Mouse (Mus musculus) adrenal gland, adult 18-20 months (tissue): ENCODE data around the gene Zmynd19. TPM values are rescaled to one million over a fixed set of nuclear protein-coding genes. Genes with fewer than 3 reads are reported as not detected.
"Not testable (repeated sequence)": the region's sequence is repeated elsewhere in the genome, so short reads cannot be mapped to it uniquely, and the experiment has no call there.

Experiments
- DNase-seq, 2 experiments: peaks; one replicate each; pipeline ENCODE4 v3.0.0; 2021 to 2022; ENCODE audit warnings: low spot score in 2 of 2
- total RNA-seq, 2 experiments: library from RNA; stranded (reverse); gene quantifications; 1 replicate in 1 of 2; 2 replicates in 1 of 2; pipeline ENCODE4 v1.2.3; 2021

Gene Zmynd19
- total RNA-seq, 2 experiments from 2014 or later, result 21.6 to 30.4 TPM

DNA sequence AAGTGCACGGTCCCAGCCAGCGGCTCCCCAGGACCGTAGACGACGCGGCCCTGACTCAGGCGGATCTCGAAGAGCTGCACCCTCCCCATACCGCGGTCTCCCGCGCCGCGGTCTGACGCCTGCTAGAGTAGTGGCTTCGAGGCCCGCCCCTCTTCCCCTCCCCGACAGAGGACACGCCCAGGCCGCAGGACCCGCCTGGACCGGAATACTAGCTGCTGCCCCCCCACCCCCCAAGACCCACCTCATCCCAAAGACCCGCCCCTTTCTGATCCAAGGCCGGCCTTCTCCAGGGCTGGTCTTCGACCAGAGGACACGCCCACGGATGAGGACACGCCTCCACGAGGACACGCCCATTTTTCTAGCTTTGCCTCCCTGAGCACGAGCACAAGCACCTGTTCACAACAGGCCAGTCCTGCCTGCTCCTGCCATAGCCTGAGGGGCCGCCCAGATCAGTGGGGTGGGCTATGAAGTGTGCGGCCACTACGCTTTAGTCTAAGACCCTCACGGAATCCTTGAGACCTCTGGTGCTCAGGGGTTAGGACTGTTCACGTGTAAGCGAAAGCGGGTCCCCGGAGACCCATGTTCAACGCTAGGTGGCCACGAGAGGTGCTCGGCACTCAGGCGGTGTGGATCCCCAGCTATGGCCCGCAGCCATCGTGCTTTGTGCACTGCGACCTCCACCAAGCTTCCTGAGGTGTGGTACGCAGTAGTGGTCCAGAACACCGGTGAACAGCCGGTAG lies 14.4 kb upstream of the Zmynd19 start, which contains the start of gene Arrdc1:
Gene Arrdc1, minus strand, starts transcription at position 196 of the 740 bp plus-strand sequence.
- DNase-seq, result peak; percentile 85 to 90

DNA sequence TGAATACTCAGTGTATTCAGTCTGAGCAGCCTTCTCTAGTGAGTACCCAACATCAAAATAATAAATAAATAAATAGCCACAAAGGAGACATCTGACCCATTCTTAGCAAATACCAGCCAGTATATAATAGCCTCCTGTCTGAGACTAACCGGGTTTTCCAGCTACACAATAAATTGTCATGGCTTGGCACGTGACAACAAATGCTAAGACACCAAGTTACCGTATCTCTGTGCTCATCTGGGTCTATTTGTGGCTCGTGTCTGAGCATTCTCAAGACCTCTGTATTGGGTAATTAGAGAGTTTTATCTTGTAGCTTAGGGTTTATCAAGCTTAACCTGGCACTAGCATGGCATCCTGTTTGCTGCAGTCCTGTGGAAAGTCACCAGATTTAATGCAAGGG lies 7.5 kb upstream of the Zmynd19 start:
- DNase-seq, result no peak

DNA sequence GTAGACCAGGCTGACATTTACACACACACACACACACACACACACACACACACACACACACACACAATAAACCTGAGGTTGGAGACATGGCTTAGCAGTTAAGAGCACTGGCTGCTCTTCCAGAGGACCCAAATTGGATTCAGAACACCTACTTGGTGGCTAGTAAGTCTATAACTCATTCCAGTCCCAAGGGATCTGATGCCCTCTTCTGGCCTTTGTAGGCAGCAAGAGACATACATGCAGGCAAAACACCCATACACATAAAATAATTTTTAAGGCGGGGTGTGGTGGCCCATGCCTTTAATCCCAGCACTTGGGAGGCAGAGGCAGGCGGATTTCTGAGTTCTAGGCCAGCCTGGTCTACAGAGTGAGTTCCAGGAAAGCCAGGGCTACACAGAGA lies 5.3 kb upstream of the Zmynd19 start:
- not testable (repeated sequence) for DNase-seq

DNA sequence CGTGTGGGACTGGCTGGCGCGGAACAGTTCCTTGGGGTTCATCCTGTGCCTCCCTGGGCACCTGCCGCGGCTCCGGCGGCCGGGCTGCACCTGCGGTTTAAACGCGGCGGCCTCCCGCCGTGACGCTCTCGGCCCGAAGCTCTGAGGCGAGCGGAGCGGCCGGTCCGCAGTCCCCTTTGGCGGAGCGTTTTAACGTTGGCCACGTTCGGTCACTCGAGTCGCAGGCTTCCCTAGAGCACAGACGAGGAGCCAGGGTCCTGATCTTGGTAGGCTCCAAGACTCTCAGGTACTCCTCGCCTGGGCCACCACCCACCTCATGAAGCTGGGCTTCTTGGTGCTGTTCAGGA lies 570 bp downstream of the Zmynd19 start:
- peak in 1 of 2 experiments; percentile 37 for DNase-seq

DNA sequence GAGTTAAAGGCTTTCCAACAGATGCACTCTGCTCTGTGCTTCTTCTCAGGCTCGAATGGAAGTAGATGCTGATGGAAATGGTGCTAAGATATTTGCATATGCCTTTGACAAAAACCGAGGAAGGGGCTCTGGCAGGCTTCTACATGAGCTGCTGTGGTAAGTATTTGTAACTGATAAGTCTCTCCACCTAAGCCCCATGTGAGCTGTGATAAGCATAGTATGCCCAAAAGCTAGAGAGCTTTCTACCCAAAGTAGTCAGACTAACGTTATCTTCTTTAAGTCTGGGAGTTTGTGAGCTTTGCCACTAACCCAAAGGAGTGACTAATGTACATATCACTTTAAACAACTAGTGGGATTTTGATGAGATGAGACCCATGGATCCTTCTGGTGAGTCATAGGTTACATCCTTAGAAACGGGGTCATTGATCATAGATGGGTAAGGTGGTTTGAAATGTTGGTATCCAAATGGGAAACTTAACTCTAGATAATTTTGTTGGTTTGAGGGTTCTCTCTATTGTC lies 3.0 kb downstream of the Zmynd19 start:
- DNase-seq, result no peak

DNA sequence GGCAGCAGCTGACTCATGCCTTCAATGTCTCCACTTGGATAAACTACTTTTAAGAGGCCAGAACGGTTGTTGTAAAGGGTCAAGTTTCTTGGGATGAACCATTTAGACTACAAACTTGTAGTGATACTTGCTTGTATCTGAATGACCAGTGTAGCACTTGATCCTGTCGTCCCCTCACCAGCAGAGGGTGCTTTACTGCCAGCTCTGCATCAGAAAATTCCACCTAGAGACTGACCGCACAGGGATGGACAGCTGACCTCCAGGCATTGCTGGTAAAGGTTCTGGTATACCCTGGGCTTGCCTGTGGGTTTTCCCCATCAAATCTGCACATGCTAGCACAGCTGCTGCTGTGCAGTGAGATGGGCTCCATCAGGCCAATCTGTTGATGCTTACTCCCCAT lies 11.3 kb downstream of the Zmynd19 start:
- DNase-seq, result peak in 1 of 2 experiments; percentile 29

DNA sequence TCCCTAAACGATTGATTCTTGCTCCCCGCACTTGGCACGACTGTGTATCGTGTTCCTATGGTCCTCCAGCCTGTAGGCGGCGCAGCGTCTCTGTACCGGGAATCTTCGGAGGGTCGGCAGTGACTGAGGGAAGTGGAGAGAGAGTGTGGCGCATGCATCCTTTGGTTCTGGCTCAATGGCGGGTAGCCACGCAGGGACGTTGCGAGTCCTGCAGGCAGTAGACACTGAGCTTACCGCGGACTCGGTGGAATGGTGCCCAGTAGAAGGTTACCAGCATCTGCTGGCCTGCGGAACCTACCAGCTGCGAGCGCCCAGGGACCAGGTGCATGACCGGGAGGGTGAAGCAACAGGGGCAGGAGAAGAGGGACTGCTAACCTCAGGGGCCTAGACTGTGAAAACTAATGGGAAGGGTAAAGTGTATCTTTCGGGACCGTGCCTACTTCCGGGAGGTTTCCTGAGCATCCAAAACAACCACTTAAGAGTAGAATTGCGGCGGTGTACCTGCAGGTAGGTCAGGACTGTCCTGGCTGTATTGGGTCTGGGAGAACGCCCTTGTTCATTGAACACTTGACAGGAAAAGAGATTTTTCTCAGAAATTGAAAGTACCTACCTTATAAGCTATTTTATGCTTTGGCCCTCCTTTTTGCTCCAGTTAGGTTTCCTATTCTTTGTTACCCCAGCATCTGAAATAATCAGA lies 12.9 kb downstream of the Zmynd19 start, which contains the start of gene Dph7:
Gene Dph7, plus strand, starts transcription at position 97 of the 697 bp plus-strand sequence.
- peak; percentile 77 to 83 for DNase-seq

DNA sequence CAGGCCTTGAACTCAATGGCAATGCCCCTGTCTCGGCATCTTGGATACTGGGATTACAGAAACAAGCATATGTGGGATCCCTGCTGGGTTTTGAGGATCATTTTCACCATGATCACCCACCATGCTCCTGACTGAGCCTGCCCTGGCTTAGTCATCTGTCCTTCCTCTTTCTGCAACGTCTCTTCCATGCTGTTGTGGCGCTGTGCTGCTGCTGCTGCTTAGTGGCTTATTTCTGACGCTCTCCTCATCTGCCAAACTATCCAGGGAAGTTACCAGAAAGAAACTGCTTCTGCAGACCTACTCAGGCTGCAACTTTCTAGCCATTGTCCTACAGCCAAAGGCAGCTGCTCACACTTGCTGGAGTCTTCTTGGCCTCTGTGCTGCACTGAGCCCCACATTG lies 20.8 kb downstream of the Zmynd19 start:
- no peak for DNase-seq

DNA sequence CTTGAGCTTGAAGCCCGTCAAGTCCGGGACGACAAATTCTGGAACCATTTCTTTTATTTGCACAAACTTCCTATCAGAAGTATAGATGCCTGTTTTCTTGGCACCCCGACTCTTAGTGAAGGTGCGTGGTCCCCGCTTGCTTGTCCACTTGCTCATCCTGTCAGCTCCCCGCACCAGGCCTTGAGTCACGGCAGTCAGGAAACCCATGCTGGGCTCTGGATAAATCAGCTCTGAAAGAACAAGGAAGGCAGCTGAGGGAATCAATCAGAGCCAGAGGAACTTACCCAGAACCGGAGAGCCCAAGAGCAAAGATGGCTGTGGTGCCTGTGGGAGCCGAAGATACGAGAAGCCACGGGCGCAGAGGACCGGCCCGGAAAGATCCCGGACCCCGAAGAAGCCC lies 24.9 kb downstream of the Zmynd19 start:
- peak; percentile 31 to 35 for DNase-seq

DNA sequence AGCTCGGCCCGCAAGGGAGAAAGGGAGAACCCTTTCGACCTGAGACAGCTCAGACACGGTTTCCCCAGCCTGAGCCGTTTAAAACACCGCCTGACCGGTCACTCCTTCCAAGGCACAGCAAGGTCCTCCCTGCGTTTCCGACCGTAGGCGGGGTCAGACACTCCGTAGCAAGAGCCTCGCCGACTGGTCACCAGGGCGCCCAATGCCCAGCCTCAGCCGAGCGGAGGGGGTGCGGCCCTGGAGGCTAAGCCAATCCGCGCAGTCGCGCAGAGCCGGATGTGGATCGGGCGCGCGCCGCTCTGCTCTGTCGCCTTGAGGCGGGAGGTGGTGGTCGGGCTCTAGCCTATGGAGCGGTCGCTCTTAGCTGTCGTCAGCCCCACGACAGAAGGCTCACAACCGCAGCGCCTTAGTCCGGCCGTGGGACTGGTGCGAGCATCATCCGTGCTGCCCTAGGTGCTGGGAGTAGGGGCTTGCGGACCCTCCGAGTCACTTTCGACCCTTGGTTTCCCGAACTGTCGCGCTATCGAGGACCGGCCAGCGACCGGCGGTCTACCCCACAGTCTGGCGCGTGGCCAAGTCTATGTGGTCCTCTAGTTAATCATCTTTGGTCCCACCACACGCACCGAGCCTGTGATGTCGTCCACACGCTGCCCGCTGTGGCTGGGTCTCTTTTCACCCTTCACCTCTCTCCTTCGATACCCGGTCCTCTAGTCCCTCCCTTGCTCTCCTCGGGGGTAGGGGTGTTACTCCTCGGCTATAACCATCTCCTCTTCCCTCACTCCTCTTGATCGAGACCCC lies 25.5 kb downstream of the Zmynd19 start, which contains the start of gene Mrpl41:
Gene Mrpl41, minus strand, starts transcription at position 193 of the 798 bp plus-strand sequence.
- peak; percentile 89 to 91 for DNase-seq

DNA sequence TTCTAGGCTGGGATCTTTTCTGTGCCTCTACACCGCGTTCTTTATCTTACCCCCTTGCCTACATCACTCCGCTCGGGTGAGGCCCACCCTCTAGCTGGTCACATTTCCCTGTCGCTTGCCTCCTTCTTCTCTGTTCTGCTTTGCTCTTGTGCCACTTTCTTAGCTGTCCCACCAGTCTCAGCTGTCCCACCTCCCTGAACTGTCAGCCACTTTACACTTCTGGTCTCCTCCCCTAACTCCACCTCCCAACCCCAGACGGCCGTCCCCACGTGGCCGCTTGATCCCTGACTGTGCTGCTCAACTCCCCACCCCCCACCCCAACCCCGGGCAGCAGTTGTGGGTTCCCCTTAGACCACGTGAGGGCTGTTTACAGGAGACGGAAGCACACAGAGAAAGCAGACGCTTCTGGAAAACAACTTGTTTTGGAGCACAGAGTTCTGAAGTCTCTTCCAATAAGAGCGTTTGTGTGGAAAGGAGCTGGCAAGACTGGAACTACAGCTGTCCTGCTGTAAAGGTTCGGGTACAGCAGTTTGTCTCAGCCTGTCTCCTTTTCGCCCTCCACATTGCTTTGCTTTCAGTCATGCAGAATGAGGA lies 26.2 kb downstream of the Zmynd19 start, which contains the start of gene Pnpla7:
Gene Pnpla7, plus strand, starts transcription at position 330 of the 594 bp plus-strand sequence.
- DNase-seq, result peak; percentile 67 to 76

DNA sequence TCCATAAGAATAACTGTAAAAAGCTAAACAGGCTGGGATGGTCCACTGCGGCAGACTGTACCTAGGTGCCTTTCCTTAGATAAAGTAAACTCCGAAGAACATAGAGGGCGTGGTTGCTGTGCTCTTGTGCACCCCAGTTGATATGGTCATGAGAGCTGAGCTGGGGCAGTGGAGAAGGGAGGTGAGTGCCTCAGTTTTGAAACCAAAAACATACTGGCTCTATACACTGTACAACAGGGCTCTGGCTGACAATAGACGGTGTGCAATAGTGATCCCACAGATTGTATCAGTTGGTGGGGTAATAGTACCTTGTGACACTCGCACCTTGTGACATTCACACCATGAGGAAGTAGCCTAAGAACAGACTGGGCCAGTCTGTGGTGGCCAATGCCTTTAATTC lies 27.4 kb downstream of the Zmynd19 start:
- DNase-seq, result no peak

DNA sequence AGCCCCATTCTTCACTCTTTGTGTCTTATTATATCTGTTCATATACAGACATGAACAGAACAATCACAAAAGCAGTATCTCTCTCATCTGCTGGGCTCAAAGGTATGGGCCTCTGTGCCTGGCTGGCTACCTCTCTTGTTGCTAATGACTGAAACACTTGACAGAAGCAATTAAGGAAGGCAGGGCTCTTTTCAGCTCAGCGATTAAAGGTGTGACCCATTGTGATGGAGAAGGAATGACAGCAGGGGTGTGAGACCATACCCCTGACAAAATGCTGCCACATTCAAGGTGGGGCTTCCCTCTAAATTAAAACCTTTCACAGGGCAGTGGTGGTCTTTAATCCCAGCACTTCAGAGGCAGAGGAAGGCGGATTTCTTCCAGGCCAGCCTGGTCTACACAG lies 38.2 kb downstream of the Zmynd19 start:
- no peak for DNase-seq

DNA sequence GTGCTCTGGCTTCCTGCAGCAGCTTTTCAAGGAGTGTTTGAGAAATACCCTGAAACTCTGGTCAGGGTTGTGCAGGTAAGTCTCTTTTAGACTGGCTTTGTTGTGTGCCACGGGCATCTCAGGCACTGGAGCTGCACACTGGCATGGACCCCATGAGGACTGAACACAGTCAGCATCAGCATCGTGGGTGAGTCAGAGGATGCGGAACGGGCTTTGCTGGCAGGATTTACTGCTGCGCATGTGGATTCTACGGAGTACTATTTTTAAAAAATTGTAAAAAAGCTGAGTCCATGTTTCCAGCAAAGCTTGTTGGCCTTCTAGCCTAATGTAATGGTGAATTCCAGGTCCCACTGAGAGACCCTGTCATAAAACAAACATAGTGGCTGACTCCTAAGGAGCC lies 45.7 kb downstream of the Zmynd19 start:
- DNase-seq, result peak in 1 of 2 experiments; percentile 12

DNA sequence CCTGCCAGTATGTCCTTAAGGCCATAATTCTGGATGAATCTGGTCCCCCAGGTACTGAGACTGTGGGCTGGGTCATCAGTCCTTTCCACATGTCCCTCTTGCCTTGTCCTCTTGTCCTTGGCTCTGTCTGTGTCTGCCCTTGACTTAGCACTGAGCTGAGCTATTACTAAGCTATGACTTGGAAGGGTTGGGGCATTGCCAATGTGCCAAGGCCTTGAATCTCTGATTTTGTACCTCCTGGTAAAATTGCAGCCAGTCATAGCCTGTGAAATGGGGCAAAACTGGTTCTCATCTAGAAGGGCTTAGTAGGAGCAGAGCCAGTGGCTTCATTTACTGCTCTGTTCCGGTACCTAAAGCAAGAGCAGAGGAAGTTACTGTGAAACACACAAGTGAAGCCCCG lies 46.9 kb downstream of the Zmynd19 start:
- DNase-seq, result peak; percentile 41 to 68

DNA sequence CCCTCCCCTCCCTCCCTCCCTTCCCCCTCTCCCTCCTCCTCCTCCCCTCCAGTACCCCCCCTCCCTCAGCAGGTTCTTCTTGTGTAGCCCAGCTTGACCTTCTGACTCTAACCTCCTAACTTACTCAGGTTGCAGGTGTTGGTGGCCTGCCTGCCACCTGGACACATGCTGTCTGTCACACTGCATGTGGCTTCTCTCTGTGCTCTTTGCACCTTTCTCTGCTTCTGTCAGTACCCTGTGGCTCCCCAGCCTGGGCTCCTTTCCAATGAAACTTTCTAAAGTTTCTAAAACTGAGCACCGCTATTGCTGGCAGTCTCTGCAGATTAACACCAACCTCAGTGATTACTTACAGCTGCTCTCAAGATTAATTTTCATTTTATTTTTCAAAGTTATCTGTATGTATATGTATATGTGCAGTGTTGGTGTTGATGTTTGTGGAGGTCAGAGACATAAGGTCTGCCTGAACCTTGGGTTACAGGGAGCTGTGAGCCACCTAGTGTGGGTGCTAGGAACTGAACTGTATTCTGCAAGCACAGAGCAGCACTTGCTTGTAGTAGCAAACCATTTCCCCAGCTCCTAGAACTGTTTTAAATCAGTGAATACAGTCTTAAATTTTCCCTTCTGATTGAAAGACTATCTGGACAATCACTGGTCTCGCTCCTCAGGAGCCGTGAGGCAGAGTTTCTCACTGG lies 51.1 kb downstream of the Zmynd19 start:
- DNase-seq, result peak in 1 of 2 experiments; percentile 36

DNA sequence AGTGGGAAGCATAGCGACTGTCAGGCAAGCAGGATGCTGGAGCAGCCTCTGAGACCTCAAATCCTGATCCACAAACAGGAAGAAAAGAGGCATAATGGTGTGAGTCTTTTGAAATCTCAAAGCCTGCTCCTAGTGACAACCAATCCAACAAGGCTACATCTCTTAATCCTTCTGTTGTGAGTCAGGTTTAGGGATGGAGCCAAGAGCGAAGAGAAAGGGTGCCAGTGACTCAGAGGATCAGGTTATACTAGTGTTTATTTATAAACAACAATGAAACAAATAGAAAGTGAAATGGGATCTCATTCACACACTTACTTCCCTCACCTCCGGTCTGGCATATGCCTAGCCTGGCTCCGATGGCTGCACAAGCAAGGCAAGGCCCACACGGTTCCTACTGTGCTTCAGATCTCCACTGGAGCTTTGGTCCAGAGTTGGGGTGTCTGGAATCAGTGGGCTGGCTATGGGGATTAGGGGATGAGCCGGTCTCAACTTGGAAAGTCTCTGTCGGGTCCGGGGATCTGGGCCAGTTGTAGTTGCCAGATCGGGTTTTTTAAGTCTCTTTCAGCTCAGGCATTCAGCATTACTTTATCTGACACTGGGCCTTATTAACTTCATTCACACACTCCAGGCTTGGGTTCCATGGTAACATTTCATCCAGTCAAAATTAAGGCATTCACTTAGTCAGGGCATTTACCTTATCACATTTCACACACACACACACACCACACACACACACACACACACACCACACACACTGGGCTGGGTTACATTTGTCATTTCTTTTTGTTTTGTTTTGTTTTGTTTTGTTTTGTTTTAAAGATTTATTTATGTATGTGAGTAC lies 54.6 kb downstream of the Zmynd19 start:
- no peak for DNase-seq

DNA sequence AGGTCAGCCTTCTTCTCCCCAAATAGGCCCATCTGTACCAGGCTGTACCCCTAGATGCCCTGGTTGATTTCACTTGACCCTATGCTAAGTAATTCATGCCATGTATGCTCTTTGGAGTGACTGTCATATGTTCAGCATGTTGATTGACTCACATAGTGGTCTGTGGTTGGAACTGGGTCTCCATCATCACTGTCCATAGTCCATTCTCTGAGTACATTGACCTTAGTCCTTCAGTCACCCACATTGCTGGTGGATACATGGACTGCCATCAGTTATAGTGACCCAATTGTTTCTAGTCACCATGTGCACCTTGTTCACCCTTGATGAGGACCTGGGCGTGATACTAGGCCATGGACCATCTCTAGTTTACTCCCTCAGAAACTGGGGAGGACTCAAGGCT lies 57.2 kb downstream of the Zmynd19 start:
- DNase-seq, result no peak

DNA sequence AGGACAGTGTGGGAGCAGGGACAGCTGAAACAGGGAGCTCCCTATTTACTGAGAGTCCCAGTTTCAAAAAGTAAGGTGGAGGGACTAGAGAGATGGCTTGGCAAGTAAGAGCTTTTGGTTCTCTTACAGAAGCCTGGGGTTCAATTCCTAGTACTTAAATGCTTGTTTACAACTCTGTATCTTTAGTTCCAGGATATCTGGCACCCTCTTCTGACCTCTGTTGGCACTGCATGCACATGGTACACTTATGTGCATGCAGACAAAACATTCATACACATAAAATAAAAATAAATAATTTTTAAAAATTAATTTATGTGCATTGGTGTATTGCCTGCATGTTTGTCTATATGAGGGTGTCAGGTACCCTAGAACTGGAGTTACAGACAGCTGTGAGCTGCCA lies 58.7 kb downstream of the Zmynd19 start:
- DNase-seq, result no peak
